Mouse (Mus musculus): Measurements from ENCODE around the gene Tbc1d14.
A peak's percentile ranks its signal among the peaks of the same experiment; 100 is the strongest.

Tbc1d14 gene

DNA sequence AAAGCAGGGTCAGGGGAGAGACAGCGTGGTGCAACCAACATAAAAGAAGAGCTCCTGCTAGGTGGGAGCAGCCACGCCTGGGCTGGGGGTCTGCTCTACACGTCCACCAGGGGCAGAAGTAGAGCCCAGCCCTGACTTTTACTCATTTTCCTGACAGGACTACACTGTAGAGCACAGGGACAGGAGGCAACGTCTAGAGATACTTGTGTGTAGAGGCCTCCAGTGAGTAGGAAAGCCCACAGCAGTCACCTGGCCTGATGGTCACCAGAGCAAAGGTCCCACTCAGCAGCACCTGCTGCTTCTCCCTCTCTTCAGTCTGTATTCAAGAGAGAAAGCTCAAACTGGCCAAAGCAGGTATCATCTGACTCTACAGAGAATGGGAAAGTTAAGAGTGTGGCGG is 87.4 kb downstream of the Tbc1d14 start:
- no peak for DNase-seq (ENCODE audit: low spot score)

DNA sequence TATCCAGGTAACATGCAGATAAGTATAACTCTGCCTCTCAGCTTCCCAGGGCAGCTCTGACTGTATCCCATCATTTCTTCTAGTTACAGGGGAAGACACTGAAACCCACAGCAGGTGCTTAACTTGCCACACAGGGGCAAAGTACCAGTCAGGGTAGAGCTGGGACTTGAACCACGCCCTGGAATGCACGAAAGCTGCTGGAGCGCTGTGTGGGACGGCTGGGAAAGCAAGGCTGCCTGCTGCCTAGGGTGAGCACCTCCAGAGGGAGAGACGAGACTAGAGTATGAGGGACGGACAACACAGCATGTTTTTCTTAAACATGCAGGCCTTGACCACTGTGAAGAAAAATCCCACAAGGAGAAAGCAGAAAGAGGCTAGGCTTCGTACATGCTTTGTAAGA is 87.8 kb downstream of the Tbc1d14 start:
- no peak for DNase-seq (ENCODE audit: low spot score)

DNA sequence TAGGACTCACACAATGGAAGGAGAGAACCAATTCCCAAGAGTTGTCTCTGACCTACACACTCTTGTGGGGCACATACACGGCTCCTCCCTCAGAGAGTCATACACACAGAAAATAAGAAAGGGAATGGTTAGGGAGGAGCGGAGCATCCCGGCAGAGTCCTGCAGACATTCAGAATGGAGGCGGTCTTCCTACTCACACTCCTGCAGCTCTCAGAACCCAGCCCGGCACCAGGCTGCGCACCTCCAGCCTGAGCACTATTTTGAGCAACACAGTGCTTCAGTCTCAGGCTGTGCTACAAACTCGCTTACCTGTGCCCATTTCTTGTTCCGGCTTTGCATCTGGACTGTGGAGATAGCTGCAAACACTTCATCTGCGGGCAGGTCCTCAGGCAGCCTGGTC is 98.4 kb downstream of the Tbc1d14 start:
- DNase-seq (ENCODE audit: low spot score): no peak

DNA sequence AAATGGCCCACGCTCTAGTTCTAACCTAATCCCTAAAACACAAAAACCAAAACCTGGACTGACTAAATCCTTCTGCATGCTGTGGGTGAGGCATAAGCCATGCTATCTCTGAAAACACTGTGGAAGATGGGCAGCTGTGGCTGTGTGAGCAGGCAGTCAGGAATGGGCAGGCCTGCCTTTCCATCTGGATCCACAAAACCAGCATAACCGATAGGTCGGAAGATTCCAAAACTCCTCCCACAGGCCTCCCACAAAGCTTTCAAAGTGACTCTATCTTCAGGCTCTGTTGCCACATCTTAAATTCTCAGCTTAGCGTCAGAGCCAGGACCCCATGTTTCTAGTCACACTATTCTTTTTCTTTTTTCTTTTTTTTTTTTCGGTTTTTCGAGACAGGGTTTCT is 99.2 kb downstream of the Tbc1d14 start:
- no peak for DNase-seq (ENCODE audit: low spot score)

DNA sequence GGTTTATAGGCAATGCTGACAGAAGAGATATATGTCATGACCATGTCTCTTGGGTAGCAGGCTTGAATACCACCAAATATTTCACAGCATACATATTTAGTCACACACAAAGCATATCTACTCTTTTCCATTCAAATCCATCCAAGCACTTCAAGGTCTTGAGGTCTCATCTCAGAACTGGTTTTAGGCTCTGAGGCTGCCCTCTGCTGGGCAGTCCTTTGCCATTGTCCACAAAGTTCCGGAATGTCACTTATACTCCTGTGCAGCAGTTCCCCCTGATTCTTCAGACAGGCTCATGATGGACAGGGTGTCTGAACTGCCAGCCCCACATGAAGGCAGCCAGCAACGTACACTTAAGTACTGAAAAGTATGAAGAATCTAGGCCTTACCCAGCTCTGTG is 103.9 kb downstream of the Tbc1d14 start:
- DNase-seq (ENCODE audit: low spot score): no peak

DNA sequence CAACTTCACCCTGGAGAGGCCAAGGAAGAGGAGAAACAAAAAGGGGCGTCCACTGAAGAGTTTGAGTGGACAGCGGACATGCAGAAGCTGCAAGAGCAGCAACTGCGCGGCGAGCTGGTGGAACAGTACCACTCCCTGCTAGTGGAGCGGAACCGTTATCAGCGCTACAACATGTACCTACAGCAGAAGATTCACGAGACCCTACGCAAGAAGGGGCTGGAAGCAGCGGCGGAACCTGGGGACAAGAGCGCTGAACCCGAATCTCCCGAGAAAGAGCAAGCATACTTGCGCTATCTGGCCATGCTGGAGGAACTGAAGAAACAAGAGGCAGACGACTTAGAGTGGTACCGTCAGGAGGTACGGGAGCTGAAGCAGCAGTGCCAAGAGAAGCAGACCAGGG is 107.8 kb downstream of the Tbc1d14 start:
- DNase-seq (ENCODE audit: low spot score): no peak

DNA sequence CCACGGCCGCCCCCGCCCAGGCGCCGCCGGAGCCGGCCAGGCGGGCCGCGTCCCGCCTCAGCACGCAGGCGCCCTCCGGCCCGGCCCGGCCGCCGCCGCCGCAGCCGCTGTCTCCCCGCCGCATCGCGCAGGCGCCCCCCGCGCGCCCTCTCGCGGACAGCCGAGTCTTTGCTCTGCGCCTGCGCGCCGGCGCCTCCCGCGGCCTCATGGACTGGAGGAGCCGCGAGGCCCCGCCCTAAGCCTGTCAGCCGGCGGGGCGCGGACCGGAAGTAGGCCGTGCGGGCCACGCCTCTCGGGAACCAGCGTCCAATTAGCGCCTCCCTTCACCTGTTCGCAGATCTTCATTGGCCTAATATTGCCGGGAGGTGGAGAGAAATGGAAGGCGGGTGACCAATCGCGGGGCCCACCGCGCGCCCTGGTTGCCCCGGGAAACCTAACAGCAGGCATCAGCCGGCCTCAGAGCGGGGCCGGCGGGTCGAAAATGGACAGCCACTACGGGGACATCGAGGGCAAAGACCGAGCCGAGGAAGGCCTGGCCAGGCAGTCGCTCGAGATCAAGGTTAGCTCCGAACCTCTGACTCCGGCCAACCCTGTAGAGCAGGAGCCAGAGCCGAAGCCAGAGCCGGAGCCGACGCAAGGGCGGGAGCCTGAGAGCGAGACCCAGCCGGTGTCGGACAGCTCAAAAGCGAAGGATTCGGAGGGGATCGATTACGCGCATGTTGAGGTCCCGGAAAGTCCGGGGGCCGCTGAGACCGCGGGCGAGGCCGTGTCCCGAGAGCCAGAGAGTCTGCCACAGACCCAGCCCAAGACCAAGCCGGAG is 108.7 kb downstream of the Tbc1d14 start, which contains the start of the genes Tada2b and Ccdc96:
TSS of gene Tada2b (minus strand) at position 115 of the 820 bp plus-strand sequence.
TSS of gene Ccdc96 (plus strand) at position 418 of the 820 bp plus-strand sequence.
- peak; percentile 92 for DNase-seq (ENCODE audit: low spot score)

DNA sequence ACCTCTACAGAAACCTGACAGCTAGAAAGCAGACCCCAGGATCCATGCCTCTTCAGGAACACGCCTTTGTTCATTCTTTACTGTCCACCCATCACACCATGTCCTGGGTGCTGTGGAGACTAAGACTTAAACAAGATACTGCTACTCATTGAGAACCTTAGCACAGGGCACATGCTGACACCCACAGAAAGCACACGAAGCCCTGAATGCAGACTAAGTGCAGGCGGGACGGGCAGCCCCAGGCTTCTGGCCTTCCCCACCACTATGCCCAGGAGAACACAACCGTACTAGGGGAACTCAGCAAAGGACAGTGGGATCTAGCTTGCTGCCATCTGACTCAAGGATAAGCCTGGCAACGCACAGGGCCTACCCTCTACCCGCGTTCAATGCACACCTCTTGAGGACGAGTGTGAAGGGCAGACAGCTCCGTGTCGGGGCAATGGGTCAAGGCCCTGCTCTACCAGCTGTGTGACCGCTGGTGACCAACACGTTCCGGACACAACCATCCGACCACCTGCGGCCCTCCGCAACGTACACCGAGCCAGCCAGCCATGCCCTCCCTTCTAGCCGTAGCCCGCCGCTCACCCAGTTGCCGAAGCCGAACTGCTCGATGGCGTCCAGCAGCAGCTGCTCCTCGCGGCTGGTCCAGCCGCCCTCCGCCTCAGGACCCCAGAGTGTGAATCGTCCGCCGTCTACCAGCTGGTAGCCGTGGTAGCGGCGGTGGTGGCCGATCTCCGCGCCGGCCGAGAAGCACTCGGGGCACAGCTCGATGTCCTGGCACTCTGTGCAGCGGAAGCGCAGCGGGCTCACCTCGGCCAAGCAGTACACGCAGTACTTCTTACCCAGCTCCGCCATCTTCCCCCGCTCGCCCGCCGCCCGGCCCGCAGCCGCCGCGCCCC is 109.6 kb downstream of the Tbc1d14 start:
- no peak for DNase-seq (ENCODE audit: low spot score)

DNA sequence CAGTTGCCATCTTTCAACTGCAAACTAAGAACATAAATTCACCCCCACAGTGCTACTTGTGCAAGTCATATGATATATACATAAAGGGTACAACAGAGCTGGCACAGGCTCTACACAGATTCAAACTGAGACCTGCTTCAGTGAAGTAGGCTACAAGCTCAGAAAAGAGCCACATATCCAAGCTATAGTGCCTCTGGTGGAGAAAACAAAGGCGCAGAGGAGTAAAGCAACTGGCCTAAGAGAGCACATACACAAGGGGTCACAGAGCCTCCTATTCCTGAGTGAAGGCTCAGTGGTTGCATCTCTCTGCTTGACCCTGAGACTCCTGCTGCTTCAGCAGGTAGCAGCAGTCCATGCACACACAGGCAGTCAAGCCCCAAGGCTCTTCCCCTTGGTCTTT is 112.0 kb downstream of the Tbc1d14 start:
- DNase-seq (ENCODE audit: low spot score): no peak

DNA sequence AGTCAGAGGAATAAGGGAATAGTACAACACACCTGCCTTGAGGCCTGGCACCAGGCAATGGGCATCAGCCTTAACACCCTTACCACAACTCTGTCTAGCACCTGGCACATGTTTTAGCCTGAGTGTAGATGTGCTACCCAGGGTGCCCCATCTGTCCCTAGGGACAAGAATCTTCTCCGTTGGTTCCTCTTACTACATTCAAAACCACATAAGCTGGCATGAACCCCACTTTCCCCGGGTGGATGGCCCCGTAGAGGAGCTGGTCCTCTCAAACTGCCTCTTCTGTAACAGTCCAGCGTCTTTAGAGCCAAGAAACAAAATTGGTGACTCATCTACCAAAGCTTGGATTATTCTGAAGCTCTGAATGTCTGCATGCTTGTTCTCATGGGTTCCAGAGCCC is 112.7 kb downstream of the Tbc1d14 start:
- no peak for DNase-seq (ENCODE audit: low spot score)

DNA sequence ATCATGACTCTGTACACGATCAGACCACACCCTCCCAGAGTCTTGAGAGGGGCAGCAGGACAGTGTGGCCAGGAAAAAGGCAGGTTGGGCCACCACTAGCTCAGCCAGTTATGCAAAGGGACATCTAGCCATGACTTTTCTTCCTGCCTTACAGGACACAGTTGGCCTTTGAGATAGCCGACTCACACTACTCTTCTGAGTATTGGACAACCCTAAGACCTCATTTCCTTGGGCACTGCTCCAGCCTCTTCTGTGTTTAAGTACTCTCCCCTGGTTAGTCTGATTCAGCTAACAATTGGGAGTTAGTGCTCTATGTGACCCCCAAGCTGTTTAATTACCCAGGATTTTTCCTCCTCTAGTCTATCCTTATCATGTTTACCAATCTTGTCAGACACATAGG is 113.3 kb downstream of the Tbc1d14 start:
- DNase-seq (ENCODE audit: low spot score): no peak

DNA sequence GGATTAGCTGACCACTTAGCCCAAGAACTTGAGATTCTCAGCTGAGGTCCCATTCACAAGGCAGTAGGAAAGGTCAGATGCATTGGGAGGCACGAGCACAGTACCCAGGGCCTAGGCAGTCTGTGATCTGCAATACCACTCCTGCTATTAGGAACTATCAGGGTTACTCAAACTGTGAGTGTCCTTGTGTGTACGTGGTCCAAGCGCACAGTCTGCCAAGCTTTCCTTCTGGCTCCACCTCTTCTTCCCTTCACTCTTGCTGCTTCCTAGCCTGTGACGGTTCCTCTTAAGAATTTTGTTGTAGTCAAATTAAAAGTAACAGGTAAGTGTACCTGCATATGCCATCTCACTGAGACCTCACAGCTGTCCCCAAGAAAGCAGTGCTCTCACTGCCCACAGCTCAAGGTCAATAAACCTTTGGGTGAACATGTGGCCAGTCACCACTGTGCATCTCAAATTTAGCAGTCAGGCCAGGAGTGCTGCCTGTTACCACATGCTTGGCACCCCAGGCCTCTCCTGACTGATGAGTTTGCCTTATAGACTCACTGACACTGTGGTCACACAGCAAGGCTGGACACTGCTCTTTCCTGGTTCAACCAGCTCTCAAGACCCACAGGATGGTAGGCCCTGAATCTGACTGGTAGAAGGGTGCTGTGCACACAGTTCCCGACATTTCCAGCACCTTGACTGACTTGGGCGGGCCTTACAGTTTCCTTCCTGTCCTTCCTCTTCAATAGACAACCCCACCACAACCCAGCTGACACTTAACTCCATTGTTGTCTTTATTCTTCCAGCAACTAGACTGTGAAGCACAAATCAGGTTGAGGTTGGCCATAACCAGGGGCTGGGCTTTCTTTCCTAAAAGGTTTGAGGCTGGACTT is 114.3 kb downstream of the Tbc1d14 start:
- DNase-seq (ENCODE audit: low spot score): no peak

DNA sequence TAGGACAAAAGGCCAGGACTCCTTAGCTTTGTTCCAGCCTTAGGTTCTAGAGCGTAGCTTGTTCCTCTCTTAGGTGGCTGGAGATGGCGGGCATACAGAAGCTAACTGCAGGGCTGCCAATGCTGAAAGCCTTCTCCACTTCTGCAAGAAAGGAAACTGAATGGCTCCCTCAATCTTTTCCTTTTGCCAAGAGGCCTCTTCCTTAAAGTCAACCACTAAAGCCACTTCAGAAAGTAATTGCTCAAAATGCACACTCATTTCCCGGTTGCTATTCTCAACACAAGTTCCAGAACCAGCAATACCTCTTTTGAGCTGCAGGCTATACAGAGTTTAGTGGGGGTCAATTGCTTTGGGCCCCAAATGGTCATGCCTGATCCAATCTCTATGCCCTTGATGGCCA is 115.6 kb downstream of the Tbc1d14 start:
- no peak for DNase-seq (ENCODE audit: low spot score)

DNA sequence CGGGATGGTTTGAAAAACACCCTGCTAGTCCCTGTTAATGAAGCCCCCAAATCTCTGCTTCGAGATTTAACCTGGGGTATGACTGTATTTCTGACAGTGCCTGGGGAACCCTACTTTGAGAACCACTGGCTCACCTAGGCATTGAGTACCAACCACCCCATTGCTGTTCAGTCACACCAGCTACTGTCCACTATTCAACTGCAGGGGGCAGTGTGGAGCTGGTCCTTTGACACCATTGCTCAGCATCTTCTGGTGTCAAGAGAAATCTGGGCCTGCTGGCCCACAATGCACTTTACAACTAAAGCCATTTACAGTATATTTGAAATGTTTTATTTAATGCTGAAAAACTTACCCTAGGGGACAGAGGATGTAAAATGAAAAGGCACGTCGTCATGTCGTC is 118.8 kb downstream of the Tbc1d14 start:
- DNase-seq (ENCODE audit: low spot score): peak; percentile 47

DNA sequence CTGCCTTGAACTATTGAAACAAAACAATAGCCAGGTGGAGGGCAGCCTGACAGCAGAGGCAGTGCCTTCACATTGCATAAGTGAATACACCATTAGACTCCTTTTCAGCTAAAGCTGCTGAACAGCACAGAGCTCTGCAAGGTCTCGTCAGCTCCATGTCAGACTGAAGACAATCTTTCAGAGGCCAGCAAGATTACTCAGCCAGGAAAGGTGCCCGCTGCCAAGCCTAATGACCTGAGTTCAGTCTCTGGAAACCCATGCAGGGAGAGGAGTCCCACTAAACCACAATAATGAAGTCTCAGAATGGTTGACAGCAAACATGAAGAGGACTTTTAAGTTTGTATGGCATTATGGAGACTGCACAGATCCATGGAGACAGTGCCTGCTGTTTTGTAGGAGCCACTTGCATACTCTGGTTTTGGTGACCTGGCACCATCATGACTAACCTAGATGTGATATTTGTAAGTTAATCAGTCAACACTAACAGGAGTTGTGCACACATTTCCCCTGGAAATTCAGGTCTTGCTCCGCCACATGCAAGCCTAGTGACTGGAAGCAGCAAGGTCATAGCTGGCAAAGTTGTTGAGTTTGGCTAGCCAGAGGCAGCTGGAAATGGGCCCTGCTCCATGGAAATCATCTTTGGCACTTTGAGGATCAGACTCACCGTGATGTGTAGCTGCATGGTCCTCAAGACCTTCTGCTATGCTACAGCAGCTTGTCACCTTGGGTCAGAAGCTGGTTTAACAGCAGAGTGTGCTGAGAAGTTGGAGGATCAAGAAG is 120.0 kb downstream of the Tbc1d14 start:
- DNase-seq (ENCODE audit: low spot score): no peak

DNA sequence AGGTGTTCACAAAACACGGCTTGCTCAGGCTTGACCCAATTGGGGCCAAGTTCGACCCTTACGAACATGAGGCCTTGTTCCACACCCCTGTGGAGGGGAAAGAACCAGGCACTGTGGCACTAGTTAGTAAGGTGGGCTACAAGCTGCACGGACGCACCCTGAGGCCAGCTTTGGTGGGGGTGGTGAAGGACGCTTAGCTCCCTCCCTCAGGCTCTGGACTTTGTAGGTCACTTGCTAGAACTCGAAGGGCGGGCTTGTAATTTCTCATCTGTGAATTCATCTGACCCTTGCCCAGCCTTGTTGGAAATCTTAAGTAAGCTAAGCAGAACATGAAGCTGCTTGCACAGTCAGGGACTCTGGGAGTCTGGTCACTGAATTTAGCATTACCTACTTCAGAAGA is 121.9 kb downstream of the Tbc1d14 start:
- no peak for DNase-seq (ENCODE audit: low spot score)

DNA sequence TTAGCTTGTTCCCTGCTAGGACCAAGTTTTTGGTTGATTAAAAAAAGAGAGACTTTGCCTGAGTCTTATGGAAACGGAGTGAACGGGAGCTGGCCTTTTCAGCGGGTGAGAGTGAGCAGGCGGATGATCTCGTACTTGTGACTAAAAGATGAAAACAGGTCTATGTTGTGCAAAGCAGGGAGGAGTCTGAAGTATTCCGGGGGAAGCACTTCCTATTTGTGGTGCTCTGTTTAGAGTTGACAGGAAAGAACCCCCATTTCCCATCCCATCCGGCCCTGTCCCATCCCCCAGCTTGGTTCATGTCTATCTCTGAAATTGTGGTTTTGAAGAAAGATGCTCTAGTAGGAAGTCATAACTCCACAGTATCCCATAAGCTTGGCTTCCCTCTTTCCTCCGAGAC is 127.2 kb downstream of the Tbc1d14 start:
- no peak for DNase-seq (ENCODE audit: low spot score)

DNA sequence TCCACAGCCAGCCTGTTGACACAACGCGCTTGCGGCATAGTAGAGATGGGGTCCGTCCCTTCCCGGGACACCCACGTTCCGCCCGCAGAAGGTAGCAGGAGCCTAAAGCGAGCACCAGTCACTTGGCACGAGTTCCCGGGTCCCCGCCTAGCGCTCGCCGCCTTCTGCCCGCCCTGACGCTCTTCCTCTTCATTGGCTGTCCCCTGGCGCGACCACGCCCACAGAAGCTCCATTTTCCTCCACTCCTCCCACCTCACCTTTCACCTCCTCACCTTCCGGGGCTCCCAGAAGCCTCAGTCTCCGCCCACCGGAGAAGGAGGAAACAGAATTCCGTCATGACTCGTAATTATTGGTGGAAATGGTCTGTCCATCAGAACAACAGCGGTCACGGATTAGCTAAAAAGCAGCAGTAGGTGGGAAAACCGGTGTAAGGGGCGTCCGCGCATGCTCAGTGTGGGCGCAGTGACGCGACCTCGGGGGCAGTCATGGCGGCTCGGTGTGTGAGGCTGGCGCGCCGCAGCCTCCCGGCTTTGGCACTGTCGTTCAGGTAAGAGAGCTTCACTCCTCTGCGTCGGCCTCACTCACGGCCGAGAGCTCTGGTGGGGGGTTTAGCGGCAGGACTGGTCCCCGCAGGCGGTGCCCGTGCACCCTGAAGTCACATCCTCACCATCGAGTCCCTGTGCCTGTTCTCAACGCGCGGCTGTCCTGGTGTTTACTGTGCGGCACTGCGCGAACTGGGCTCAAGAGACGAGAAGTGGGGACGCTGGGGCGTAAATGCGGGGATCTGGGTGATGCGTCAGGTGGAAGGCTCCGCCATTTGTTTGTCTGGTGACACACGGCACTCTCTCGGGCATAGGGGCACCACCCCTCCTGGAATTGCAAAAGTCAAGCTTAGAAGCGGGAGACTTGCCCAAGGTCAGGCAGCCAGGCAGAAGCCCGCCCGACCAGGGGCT is 128.1 kb downstream of the Tbc1d14 start, which contains the start of gene Grpel1:
TSS of gene Grpel1 (plus strand) at position 290 of the 953 bp plus-strand sequence.
- DNase-seq (ENCODE audit: low spot score): peak; percentile 94

DNA sequence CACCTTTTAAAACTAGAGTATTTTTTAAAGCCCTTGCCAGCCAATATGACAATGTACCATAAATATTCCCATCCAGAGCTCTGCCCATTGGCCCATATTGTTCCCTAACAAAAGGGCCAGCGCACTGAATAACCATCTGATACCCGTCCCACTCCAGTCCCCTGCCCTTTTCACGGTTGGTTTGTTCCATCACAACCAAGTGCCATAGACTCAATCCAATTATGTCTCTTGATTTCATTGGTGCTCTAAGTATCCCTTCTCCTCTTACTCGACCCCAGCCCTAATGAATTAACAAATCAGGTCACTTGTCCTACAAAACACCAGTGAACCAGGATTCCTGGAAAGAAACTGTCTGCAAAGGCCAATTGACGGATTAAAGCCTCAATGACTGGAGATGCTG is 129.7 kb downstream of the Tbc1d14 start:
- no peak for DNase-seq (ENCODE audit: low spot score)

DNA sequence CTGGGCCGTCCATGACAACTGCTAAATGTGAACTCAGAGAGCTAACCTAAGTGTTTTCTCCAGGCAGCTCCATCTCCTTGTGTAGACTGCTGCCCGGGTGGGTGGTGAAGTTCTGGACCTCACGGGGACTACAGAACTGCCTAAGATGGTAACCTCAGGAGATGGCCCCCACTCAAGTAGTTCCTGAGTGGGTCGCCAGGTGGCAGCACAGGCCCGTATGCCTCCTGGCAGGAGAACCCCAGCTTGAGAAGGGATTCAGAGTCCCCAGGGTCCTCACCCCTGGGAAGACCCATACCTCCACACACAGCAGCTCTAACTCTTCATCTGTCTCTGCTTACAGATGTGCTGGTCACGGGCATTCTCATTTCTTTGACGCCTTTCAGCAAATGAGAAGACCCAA is 130.3 kb downstream of the Tbc1d14 start:
- peak; percentile 71 for DNase-seq (ENCODE audit: low spot score)
